Mouse (Mus musculus) T-helper 2 cell (primary cell): ENCODE results near the gene Gbp8.
"Not testable (repeated sequence)": the region's sequence is repeated elsewhere in the genome, so short reads cannot be mapped to it uniquely, and the experiment has no call there.

Experiments
- in situ Hi-C: fragments of 300-600 bp; cut with MboI, MseI; formaldehyde crosslinking; loops from one replicate; pipeline ENCODE4 v1.15.1; 2025; ENCODE audit warnings: high pct_unique_total_duplicates

The Gbp8 gene

GRCm38 (mm10) chr5:105139409-105140088, at the start of gene Gbp8, which contains the start of the genes Gbp9 and Gbp4:
Gene Gbp8, minus strand, starts transcription at chr5:105139540.
Gene Gbp9, minus strand, starts transcription at chr5:105139539.
Gene Gbp4, minus strand, starts transcription at chr5:105139586.
- in situ Hi-C loops: loop anchor here (5.0 to 10.0 kb wide), 4 partner anchors 82 to 575 kb away; partner anchors contain the start of gene Abcg3

GRCm38 (mm10) chr5:105181446-105181845, 42.1 kb upstream of the Gbp8 start:
- in situ Hi-C loops: no loop called here

- in situ Hi-C loops: no loop called here
Observed at GRCm38 (mm10) chr5:105156582-105156981, 17.2 kb upstream of the Gbp8 start.

GRCm38 (mm10) chr5:105154049-105154448, 14.7 kb upstream of the Gbp8 start:
- in situ Hi-C loops: no loop called here

GRCm38 (mm10) chr5:105148062-105148461, 8.7 kb upstream of the Gbp8 start:
- in situ Hi-C loops: loop anchor here (10.0 kb wide), 3 partner anchors 157 to 583 kb away; partner anchors contain the start of gene Abcg3

- in situ Hi-C loops: loop anchor here (10.0 kb wide), 3 partner anchors 158 to 582 kb away; partner anchors contain the start of gene Abcg3
Observed at GRCm38 (mm10) chr5:105146447-105146846, 7.1 kb upstream of the Gbp8 start.

- in situ Hi-C loops: loop anchor here (10.0 kb wide), 3 partner anchors 159 to 581 kb away; partner anchors contain the start of gene Abcg3
Observed at GRCm38 (mm10) chr5:105145731-105146130, 6.4 kb upstream of the Gbp8 start.

- in situ Hi-C loops: loop anchor here (5.0 to 10.0 kb wide), 4 partner anchors 83 to 575 kb away; partner anchors contain the start of gene Abcg3
Observed at GRCm38 (mm10) chr5:105140089-105140810, 910 bp upstream of the Gbp8 start.

GRCm38 (mm10) chr5:105138906-105139305, 434 bp downstream of the Gbp8 start:
- in situ Hi-C loops: no loop called here

- in situ Hi-C loops: not testable (repeated sequence)
Observed at GRCm38 (mm10) chr5:105136706-105137304, 2.5 kb downstream of the Gbp8 start.

- in situ Hi-C loops: not testable (repeated sequence)
Observed at GRCm38 (mm10) chr5:105121731-105122130, 17.6 kb downstream of the Gbp8 start.

- in situ Hi-C loops: no loop called here
Observed at GRCm38 (mm10) chr5:105115740-105116139, 23.6 kb downstream of the Gbp8 start.

- in situ Hi-C loops: no loop called here
Observed at GRCm38 (mm10) chr5:105114696-105115095, 24.6 kb downstream of the Gbp8 start.

- in situ Hi-C loops: no loop called here
Observed at GRCm38 (mm10) chr5:105113656-105114055, 25.7 kb downstream of the Gbp8 start.

- in situ Hi-C loops: not testable (repeated sequence)
Observed at GRCm38 (mm10) chr5:105110271-105110852, 29.0 kb downstream of the Gbp8 start.

- in situ Hi-C loops: not testable (repeated sequence)
Observed at GRCm38 (mm10) chr5:105109775-105110174, 29.6 kb downstream of the Gbp8 start.

- in situ Hi-C loops: not testable (repeated sequence)
Observed at GRCm38 (mm10) chr5:105105689-105106088, 33.7 kb downstream of the Gbp8 start.

- in situ Hi-C loops: no loop called here
Observed at GRCm38 (mm10) chr5:105081900-105082299, 57.4 kb downstream of the Gbp8 start.

GRCm38 (mm10) chr5:105068356-105068755, 71.0 kb downstream of the Gbp8 start:
- in situ Hi-C loops: not testable (repeated sequence)

- in situ Hi-C loops: not testable (repeated sequence)
Observed at GRCm38 (mm10) chr5:105064443-105064842, 74.9 kb downstream of the Gbp8 start.

GRCm38 (mm10) chr5:105063321-105063720, 76.0 kb downstream of the Gbp8 start:
- in situ Hi-C loops: no loop called here

- in situ Hi-C loops: not testable (repeated sequence)
Observed at GRCm38 (mm10) chr5:105062403-105062802, 76.9 kb downstream of the Gbp8 start.
